Mouse (Mus musculus): Measurements from ENCODE around the gene Grip1. TPM values are rescaled to one million over a fixed set of nuclear protein-coding genes. Genes with fewer than 3 reads are reported as not detected.

Grip1 gene
- total RNA-seq, 2 experiments from 2014 or later = not detected

GRCm38 (mm10) chr10:119556346-119556745 lies 102.7 kb downstream of the Grip1 start:
- intact Hi-C loops (cut with DNase I) = no loop called here
- DNase-seq = no peak

- no peak for DNase-seq
- intact Hi-C loops (cut with DNase I) = no loop called here
These were observed 104.8 kb downstream of the Grip1 start for GRCm38 (mm10) chr10:119558432-119558831.

DNA sequence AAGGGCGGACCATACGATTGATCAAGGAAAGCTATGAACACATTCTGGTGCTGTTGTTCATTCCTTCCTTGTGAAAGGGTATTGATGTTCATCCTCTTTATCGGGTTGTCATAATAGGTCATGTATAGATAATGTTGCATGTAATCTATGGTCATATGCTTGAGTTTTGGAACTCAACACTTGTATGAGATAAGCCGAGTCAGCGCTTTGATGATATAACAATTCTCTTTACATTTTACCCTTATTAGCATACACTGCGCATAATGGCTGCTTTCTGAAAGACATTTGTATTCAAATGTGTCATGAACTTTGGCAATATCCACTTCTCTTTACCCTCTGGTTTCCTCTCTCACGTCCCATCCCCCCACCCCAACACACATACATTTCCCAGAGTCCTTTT lies 111.2 kb downstream of the Grip1 start:
- no peak for DNase-seq
- intact Hi-C loops (cut with DNase I) = no loop called here

DNA sequence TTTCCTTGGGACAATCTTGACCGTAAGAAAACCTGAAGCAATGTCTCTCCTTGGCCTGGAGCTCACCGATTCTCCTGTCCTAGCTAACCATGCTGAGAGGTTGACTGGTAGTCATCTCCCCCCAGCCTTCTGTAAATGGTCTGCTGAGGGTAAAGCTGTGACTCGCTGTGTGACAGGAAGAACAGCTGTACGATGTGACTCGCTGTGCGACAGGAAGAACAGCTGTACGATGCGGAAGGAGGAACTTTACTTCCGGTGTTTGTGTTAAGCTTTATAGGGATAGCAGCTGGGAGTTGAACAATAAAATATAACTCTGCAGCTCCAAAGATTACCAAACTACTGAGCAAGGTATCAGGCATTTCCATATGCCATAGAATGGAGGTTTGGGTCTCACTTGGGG lies 119.5 kb downstream of the Grip1 start:
- no peak for DNase-seq
- intact Hi-C loops (cut with DNase I) = no loop called here

- DNase-seq = no peak
- intact Hi-C loops (cut with DNase I) = no loop called here
These were observed 122.2 kb downstream of the Grip1 start for GRCm38 (mm10) chr10:119575780-119576179.

DNA sequence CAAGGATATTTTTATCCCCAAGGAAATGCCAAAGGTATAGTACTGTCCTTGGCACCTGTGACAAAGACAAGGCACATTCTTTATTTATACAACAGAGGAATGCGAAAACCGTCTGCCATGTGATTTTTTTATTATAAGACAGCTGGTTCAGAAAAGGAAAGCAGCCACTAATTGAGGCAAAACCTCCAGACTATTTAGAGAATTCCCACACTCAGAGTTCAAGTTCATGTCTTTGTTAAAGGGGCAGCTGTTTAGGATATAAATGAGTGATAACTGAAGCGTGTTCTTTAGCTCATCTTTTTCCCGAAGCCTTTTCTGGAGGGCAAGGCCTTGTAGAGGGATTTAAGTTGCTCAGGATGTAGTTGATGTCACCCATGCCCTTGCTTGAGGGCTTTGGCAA lies 126.4 kb downstream of the Grip1 start:
- intact Hi-C loops (cut with DNase I) = no loop called here
- no peak for DNase-seq

- intact Hi-C loops (cut with DNase I) = no loop called here
These were observed 131.0 kb downstream of the Grip1 start for GRCm38 (mm10) chr10:119584666-119585065.

GRCm38 (mm10) chr10:119586976-119587375 lies 133.3 kb downstream of the Grip1 start:
- intact Hi-C loops (cut with DNase I) = no loop called here
- no peak for DNase-seq

More at GRCm38 (mm10) chr10:119584666-119585065, 131.0 kb downstream of the Grip1 start:
- DNase-seq = no peak

DNA sequence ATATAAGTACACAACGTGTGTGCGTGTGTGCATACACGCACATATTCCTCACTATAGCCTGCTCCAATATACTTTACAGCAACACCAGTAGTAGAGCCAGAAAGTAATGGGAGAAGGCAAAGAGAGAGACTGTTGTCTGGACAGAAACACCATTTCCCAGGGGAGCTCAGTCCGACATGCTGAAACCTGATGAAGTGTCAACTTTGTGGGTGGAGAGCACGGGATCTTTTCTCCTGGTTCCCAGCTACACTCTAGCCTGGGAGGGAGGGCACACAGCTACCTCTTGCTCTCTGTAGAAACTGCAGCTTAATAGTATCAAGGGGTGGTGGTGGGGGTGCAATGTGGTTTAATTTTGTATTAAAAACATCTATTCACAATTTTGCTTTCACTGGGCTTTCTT lies 143.2 kb downstream of the Grip1 start:
- intact Hi-C loops (cut with DNase I) = no loop called here
- DNase-seq = no peak

DNA sequence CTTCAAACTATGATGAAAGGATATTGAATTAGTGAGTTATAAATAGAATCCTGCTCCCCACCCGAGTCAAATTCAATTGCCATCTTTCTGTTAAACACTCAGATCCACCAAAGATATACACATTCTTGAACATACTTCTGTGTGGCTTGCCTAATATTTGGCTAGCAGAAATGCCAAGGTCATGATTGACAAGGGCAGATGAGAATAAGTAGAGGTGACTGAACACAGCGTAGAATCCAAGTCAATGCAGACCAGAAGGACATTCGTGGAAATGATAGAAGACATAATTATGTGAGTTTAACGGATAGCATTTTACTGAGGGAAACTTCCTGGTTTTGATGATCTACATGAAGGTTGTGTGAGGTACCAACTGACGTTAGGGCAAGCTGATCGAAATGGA lies 153.9 kb downstream of the Grip1 start:
- intact Hi-C loops (cut with DNase I) = no loop called here

GRCm38 (mm10) chr10:119608998-119609397 lies 155.4 kb downstream of the Grip1 start:
- intact Hi-C loops (cut with DNase I) = no loop called here
- DNase-seq = no peak

More for the DNA sequence above, 153.9 kb downstream of the Grip1 start:
- DNase-seq = no peak

- intact Hi-C loops (cut with DNase I) = no loop called here
- DNase-seq = no peak
These were observed 156.8 kb downstream of the Grip1 start for GRCm38 (mm10) chr10:119610279-119610895.

DNA sequence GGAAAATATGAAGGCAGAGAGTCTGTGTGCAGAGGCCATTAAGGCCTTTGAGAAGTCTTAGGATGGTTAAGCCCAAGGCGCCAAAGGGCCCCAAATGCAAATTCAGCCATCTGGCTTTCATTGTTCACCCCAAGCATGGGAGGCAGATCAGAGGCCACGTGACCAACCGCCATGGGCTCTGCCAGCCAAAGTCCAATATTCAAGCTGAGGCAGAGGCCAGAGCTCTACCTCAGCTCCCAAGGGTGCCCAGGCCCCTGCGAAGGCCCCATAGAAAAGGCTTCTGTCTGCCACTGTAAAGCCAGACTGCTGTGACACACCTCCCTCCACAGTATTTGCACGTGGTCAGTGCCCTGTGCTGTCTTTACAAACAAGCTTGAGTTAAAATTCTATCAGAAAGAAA lies 158.4 kb downstream of the Grip1 start:
- intact Hi-C loops (cut with DNase I) = no loop called here
- DNase-seq = no peak

DNA sequence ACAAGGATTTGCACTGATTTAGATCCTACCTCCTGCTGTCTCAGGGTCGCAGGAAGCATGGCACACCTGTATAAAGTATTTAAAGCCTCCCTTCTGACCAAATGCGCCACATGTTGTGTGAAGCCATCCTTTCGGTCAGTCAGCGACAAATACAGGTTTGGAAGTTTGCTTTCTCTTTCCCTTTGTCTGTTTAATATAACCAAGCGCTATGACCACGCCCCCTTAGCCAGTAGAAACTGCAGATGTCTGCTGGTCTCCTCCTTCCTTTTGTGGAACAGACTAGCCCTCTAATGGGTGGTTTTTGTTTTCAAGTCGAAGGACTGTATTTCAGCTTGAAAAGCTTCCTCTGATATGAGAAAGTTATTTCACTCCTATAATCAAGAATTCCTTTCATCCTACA lies 161.1 kb downstream of the Grip1 start:
- intact Hi-C loops (cut with DNase I) = no loop called here
- DNase-seq = no peak

DNA sequence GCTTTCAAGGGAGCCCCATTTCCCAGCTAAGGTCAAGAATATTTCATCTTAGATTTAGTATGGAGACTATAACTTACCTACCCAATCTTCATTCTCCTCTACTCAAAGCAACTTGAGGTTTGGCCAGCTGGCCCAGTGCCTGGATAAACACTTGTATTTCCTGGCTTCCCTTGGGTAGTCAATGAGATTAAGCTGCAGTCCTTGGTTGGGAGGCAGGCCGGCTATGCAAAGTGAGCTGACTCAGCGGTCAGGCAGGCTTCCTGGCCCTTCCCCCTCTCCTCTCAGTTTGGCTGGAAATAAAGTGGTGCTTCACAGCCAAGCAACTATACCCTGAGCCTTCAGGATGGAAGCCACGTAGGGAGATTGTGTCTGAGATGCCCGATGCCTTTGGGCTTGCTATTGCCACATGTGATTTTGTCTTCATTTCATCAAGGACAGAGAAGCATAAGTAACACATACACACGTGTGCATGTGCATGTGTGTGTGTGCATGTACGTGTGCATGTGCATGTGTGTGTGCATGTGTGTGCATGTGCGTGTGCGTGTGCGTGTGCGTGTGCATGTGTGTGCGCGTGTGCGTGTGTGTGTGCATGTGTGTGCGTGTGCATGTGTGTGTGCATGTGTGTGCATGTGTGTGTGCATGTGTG lies 161.7 kb downstream of the Grip1 start:
- DNase-seq = peak; percentile 9 to 34
- intact Hi-C loops (cut with DNase I) = no loop called here

- DNase-seq = no peak
- intact Hi-C loops (cut with DNase I) = no loop called here
These were observed 162.4 kb downstream of the Grip1 start for GRCm38 (mm10) chr10:119616078-119616477.

- DNase-seq = no peak
- intact Hi-C loops (cut with DNase I) = no loop called here
These were observed 175.0 kb downstream of the Grip1 start for GRCm38 (mm10) chr10:119628656-119629055.

DNA sequence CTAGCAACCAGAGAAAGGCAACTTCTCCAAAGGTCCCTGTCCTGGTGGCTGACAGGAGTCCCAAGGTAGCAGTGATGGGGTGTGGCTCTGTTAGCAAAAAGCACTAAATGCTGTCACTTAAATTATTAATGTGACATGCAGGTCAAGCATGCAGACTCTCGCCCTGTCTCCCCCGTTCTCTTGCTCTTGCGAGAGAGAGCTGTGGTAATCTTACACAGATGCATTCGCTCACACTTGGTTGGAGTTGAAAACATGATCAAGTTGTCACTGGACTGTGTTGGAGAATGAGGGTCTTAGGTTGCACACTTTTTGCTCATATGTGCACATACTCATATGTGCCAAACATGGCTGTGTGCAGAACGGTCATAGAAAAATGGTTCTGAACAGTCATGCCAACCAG lies 176.8 kb downstream of the Grip1 start:
- intact Hi-C loops (cut with DNase I) = no loop called here
- no peak for DNase-seq

GRCm38 (mm10) chr10:119631966-119632365 lies 178.3 kb downstream of the Grip1 start:
- intact Hi-C loops (cut with DNase I) = no loop called here
- no peak for DNase-seq

DNA sequence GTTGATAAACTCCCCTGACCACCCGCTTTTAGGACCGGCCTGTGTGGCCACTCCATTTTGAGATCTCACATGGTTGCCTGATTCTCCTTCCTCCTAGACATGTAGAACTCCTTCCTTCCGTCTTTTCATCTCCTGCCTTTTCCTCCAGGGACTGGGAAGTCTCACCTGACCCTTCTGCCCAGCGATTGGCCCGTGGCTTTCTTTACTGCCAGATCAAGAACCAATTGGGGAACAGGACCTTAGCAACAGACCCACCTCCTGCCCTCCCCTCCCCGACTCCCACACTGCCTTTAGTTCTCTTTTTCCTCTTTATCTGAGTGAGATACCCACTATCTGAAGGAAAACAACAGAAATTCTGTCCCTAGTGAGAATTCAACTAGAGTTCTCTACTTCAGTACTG lies 180.9 kb downstream of the Grip1 start:
- intact Hi-C loops (cut with DNase I) = no loop called here
- no peak for DNase-seq

DNA sequence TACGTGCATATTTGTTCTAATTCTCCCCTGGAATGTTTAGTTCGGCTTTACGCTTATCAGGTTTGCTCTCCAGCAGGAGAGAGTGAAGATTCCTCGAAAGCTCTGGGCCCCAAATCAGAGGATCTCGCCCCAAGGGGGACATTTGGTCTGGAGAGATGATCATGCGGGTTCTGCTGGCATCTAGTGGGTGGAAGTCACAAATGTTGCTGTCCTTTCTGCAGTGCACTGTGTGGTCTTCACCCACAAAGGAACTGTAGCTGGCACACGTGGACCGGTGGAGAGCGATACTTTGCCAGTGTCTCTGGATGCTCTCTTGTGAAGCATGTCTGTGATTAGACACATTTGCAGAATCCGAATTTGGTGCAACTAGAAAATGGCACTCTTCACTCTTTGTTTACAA lies 186.9 kb downstream of the Grip1 start:
- intact Hi-C loops (cut with DNase I) = loop anchor here (10.0 kb wide), 1 partner anchor 484 kb away; no protein-coding TSS in a partner anchor

GRCm38 (mm10) chr10:119641011-119641410 lies 187.4 kb downstream of the Grip1 start:
- intact Hi-C loops (cut with DNase I) = loop anchor here (10.0 kb wide), 1 partner anchor 484 kb away; no protein-coding TSS in a partner anchor
- DNase-seq = no peak

More for the DNA sequence above, 186.9 kb downstream of the Grip1 start:
- no peak for DNase-seq
